Mouse (Mus musculus) kidney, postnatal 0 days (tissue): ENCODE data around the gene Txndc17. TPM values are rescaled to one million over a fixed set of nuclear protein-coding genes. Genes with fewer than 3 reads are reported as not detected.

Experiments
- ATAC-seq: fragments of 200-750 bp; cut with Nextera tagmentation; replicated peaks from 2 replicates; pipeline ENCODE4 v1.8.0; 2017; ENCODE audit warnings: low read depth, moderate number of reproducible peaks, moderate TSS enrichment, moderate library complexity; ENCODE audit not compliant: low FRiP score
- DNase-seq: peaks from one replicate; pipeline ENCODE4 v3.0.0-alpha.2; 2016; ENCODE audit warnings: low spot score
- H3K27ac ChIP-seq: fragments of 300-500 bp; sonication (generic); 2 replicates; pipeline ENCODE4 v1.5.1; 2014; ENCODE audit warnings: mild to moderate bottlenecking
- H3K27me3 ChIP-seq: fragments of 300-500 bp; sonication (generic); 2 replicates; pipeline ENCODE4 v1.6.1; 2014; ENCODE audit warnings: low read length, mixed read lengths; ENCODE audit not compliant: insufficient read depth
- H3K36me3 ChIP-seq: fragments of 300-500 bp; sonication (generic); 2 replicates; pipeline ENCODE4 v1.6.1; 2014; ENCODE audit warnings: low read length, mixed read lengths; ENCODE audit not compliant: insufficient read depth
- H3K4me1 ChIP-seq: fragments of 300-500 bp; sonication (generic); replicated peaks from 2 replicates; pipeline ENCODE4 v1.6.1; 2014; ENCODE audit warnings: antibody characterized with exemption, low read length, mixed read lengths; ENCODE audit not compliant: insufficient read depth
- H3K4me2 ChIP-seq: fragments of 300-500 bp; sonication (generic); 2 replicates; pipeline ENCODE4 v1.6.1; 2014; ENCODE audit warnings: mild to moderate bottlenecking, low read length, moderate library complexity, mixed read lengths
- H3K4me3 ChIP-seq: fragments of 300-500 bp; sonication (generic); replicated peaks from 2 replicates; pipeline ENCODE4 v1.5.1; 2014; ENCODE audit warnings: low read depth, low read length
- H3K9ac ChIP-seq: fragments of 300-500 bp; sonication (generic); 2 replicates; pipeline ENCODE4 v1.6.1; 2014; ENCODE audit warnings: low read depth, low read length
- H3K9me3 ChIP-seq: fragments of 300-500 bp; sonication (generic); replicated peaks from 2 replicates; pipeline ENCODE4 v1.6.1; 2016; ENCODE audit warnings: low read length, inconsistent platforms, mixed read lengths
- CTCF ChIP-seq: IDR thresholded peaks from 2 replicates; pipeline ENCODE4 v1.5.1; 2016; ENCODE audit warnings: antibody characterized with exemption, low read depth, mild to moderate bottlenecking, moderate library complexity
- WGBS: fragments of 180-500 bp; shearing (Covaris S2); extraction: QIAGEN DNeasy Blood & Tissue Kit; methylation state at CpG from one replicate; pipeline ENCODE4 v1.1.7; 2014; 5-methylcytosine and 5-hydroxymethylcytosine counted together
- polyA plus RNA-seq: library from polyadenylated mRNA; unstranded; fragments of >200 nt; fragmentation: Nextera tagmentation; extraction: Ambion mirVana; gene quantifications from 2 replicates; pipeline ENCODE4 v1.2.1, GENCODE M21; 2015

Gene Txndc17
- polyA plus RNA-seq, 1 experiment from 2014 or later: 260 TPM

GRCm38 (mm10) chr11:72245196-72245753 is 37.9 kb downstream of the Txndc17 start:
- Histone ChIP-seq H3K4me2 (no peak overlapping the region), H3K9me3 (no peaks in the 10 kb centered on the region), H3K9ac (no peak overlapping the region), H3K36me3 (no peaks in the 10 kb centered on the region), H3K4me3 (no peak overlapping the region), H3K4me1 (no peaks in the 10 kb centered on the region), H3K27me3 (no peaks in the 10 kb centered on the region), H3K27ac (no peak overlapping the region)
- ATAC-seq (no peak), DNase-seq (no peak)
- TF ChIP-seq CTCF: no peak
- WGBS: 85% methylated on average over 8 of the region's 8 CpGs

- H3K9me3 ChIP-seq: no peaks in the 10 kb centered on the region
- no peaks in the 10 kb centered on the region for H3K4me1 ChIP-seq
- no peaks in the 10 kb centered on the region for H3K27me3 ChIP-seq
- ATAC-seq (no peak), DNase-seq (no peak)
- no peak for TF ChIP-seq CTCF
- no peak overlapping the region for H3K27ac ChIP-seq
- H3K4me3 ChIP-seq: no peak overlapping the region
- no peaks in the 10 kb centered on the region for H3K36me3 ChIP-seq
- 95% methylated on average over 4 of the region's 4 CpGs for WGBS
- H3K4me2 ChIP-seq: no peak overlapping the region
- H3K9ac ChIP-seq: no peak overlapping the region
Measured at GRCm38 (mm10) chr11:72255629-72256028, 48.3 kb downstream of the Txndc17 start.

- ATAC-seq (no peak), DNase-seq (no peak)
- H3K27me3 ChIP-seq: no peaks in the 10 kb centered on the region
- TF ChIP-seq CTCF: no peak
- H3K4me3 ChIP-seq: no peak overlapping the region
- no peak overlapping the region for H3K9ac ChIP-seq
- WGBS: 64% methylated on average over 2 of the region's 2 CpGs
- H3K4me1 ChIP-seq: no peaks in the 10 kb centered on the region
- no peaks in the 10 kb centered on the region for H3K9me3 ChIP-seq
- H3K36me3 ChIP-seq: no peaks in the 10 kb centered on the region
- no peak overlapping the region for H3K4me2 ChIP-seq
- H3K27ac ChIP-seq: no peak overlapping the region
Measured at GRCm38 (mm10) chr11:72256441-72256840, 49.1 kb downstream of the Txndc17 start.

Other genes starting within 250 kb of the Txndc17 start
- gene Aipl1, start 170.0 kb upstream of the Txndc17 start, polyA plus RNA-seq: 0.38 and 0.41 TPM in 2 replicates
- 54.8 and 58.1 TPM in 2 replicates for gene Pimreg, start 165.5 kb upstream of the Txndc17 start, polyA plus RNA-seq
- 0.42 and 0.45 TPM in 2 replicates for gene Pitpnm3, start 71.8 kb upstream of the Txndc17 start, polyA plus RNA-seq
- 0.05 and 0.10 TPM in 2 replicates for gene Gm43951, start 707 bp upstream of the Txndc17 start, polyA plus RNA-seq
- gene 4933427D14Rik, start 88 bp upstream of the Txndc17 start, polyA plus RNA-seq: 12.8 and 14.8 TPM in 2 replicates
- 47.5 and 49.2 TPM in 2 replicates for gene Med31, start 8.0 kb downstream of the Txndc17 start, polyA plus RNA-seq
- gene Slc13a5, start 59.7 kb downstream of the Txndc17 start, polyA plus RNA-seq: 0.04 and 0.10 TPM in 2 replicates
- 25.0 and 28.3 TPM in 2 replicates for gene Xaf1, start 94.1 kb downstream of the Txndc17 start, polyA plus RNA-seq
- not detected in 2 replicates for gene Fbxo39, start 106.9 kb downstream of the Txndc17 start, polyA plus RNA-seq
- 4.6 and 5.1 TPM in 2 replicates for gene Tekt1, start 154.9 kb downstream of the Txndc17 start, polyA plus RNA-seq
- gene Smtnl2, start 204.2 kb downstream of the Txndc17 start, polyA plus RNA-seq: 112 and 129 TPM in 2 replicates
- gene Ggt6, start 228.0 kb downstream of the Txndc17 start, polyA plus RNA-seq: 3.3 and 3.8 TPM in 2 replicates
- gene Mybbp1a, start 233.8 kb downstream of the Txndc17 start, polyA plus RNA-seq: 107 and 109 TPM in 2 replicates